Mouse (Mus musculus) small intestine, adult 2 months (tissue): ENCODE data around the gene Acad9. TPM values are rescaled to one million over a fixed set of nuclear protein-coding genes. Genes with fewer than 3 reads are reported as not detected.

Experiments used
- H3K27ac ChIP-seq: fragments of 200-500 bp; 2 replicates; pipeline ENCODE4 v1.5.1; 2012; ENCODE audit warnings: low read depth, low read length, control low read depth, inconsistent platforms; ENCODE audit not compliant: insufficient read depth
- H3K27me3 ChIP-seq: fragments of 200-500 bp; 2 replicates; pipeline ENCODE4 v1.6.1; 2012; ENCODE audit warnings: mild to moderate bottlenecking, moderate library complexity, low read length, inconsistent platforms; ENCODE audit not compliant: control insufficient read depth, insufficient read depth
- H3K36me3 ChIP-seq: fragments of 200-500 bp; 2 replicates; pipeline ENCODE4 v1.6.1; 2012; ENCODE audit warnings: mild to moderate bottlenecking, low read length, control low read depth, inconsistent platforms; ENCODE audit not compliant: control insufficient read depth, insufficient read depth
- H3K4me1 ChIP-seq: fragments of 200-500 bp; 2 replicates; pipeline ENCODE4 v1.6.1; 2012; ENCODE audit warnings: low read length, inconsistent platforms, mixed read lengths; ENCODE audit not compliant: control insufficient read depth, insufficient read depth, insufficient read length
- H3K4me3 ChIP-seq: fragments of 200-500 bp; 2 replicates; pipeline ENCODE4 v1.5.1; 2012; ENCODE audit warnings: low read depth, mild to moderate bottlenecking, control low read depth, inconsistent platforms, low read length, moderate library complexity
- CTCF ChIP-seq: fragments of 200-500 bp; IDR thresholded peaks from 2 replicates; pipeline ENCODE4 v1.5.1; 2012; ENCODE audit warnings: low read depth, mild to moderate bottlenecking, control low read depth, inconsistent platforms, low read length, moderate library complexity, mixed read lengths; ENCODE audit not compliant: insufficient replicate concordance, insufficient read length; ENCODE audit errors: extremely low read depth
- POLR2A ChIP-seq: fragments of 200-500 bp; IDR thresholded peaks from 2 replicates; pipeline ENCODE4 v1.6.1; 2012; ENCODE audit warnings: low read depth, mild to moderate bottlenecking, control low read depth, inconsistent platforms, low read length, moderate library complexity
- WGBS: fragments of 180-500 bp; shearing (Covaris S2); methylation state at CpG from one replicate; pipeline ENCODE4 v1.1.7; 2018; 5-methylcytosine and 5-hydroxymethylcytosine counted together
- polyA plus RNA-seq: library from polyadenylated mRNA; depleted of rRNA; stranded (reverse); fragments of >200 nt; gene quantifications from 2 replicates; pipeline ENCODE4 v1.2.3, GENCODE M21; 2012

Acad9 gene
- polyA plus RNA-seq, 1 experiment = 5.9 TPM

GRCm38 (mm10) chr3:36075466-36075865 lies 9.7 kb downstream of the Acad9 start:
- Histone ChIP-seq H3K4me1 (no peaks in the 10 kb centered on the region), H3K27me3 (no peaks in the 10 kb centered on the region), H3K27ac (no peak overlapping the region), H3K4me3 (no peak overlapping the region), H3K36me3 (peaks cover 64% of the 10 kb centered on the region)
- no peak for TF ChIP-seq POLR2A
- TF ChIP-seq CTCF = no peak
- WGBS = 91% methylated on average over 6 of the region's 6 CpGs

GRCm38 (mm10) chr3:36077386-36077785 lies 11.6 kb downstream of the Acad9 start:
- no peak for TF ChIP-seq POLR2A
- no peak for TF ChIP-seq CTCF
- H3K27ac ChIP-seq = no peak overlapping the region
- WGBS = 94% methylated on average over 3 of the region's 3 CpGs
- H3K27me3 ChIP-seq = no peaks in the 10 kb centered on the region
- no peak overlapping the region for H3K4me3 ChIP-seq
- H3K36me3 ChIP-seq = peaks cover 74% of the 10 kb centered on the region
- no peaks in the 10 kb centered on the region for H3K4me1 ChIP-seq

DNA sequence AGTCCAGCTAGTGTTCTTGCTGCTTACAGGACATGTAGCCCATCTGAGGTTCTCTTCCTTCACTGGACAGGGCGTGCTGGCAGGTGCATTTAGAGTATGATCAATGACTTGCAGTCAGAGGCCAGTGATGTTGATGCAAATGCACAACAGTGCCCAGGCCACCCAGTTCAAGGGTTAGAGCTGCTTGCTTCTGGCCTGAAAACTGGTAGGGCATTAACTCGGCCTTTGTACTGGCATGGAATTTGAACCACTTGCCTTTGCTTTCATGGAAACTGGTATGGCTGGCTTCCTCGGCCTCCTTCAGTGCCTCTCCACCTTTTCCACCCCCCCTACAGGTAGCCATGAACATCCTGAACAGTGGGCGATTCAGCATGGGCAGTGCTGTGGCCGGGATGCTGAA lies 14.1 kb downstream of the Acad9 start:
- no peak overlapping the region for H3K4me3 ChIP-seq
- peaks cover 76% of the 10 kb centered on the region for H3K36me3 ChIP-seq
- no peaks in the 10 kb centered on the region for H3K27me3 ChIP-seq
- no peaks in the 10 kb centered on the region for H3K4me1 ChIP-seq
- TF ChIP-seq POLR2A (no peak), CTCF (no peak)
- H3K27ac ChIP-seq = no peak overlapping the region
- WGBS = 90% methylated on average over 5 of the region's 5 CpGs

DNA sequence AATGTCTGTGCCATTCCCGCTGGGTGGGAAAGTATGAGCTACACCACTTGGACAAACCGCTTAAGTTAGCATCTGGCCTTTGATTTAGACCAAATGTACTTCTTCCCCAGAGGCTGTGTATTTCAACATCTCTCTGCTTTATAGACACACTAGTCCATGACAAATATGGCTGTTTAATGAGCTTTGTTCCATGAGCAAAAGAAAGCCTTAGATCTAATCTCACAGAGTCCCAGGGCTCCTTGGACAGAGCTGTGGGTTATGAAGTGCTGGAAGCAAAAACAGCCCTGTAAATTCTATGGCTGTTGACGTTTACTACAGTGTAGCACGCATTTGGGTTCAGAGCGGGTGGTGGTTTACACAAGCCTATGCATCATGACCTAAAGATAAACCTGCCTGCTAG lies 15.0 kb downstream of the Acad9 start:
- WGBS = 93% methylated on average over 5 of the region's 5 CpGs
- Histone ChIP-seq H3K36me3 (peaks cover 76% of the 10 kb centered on the region), H3K4me1 (no peaks in the 10 kb centered on the region), H3K27ac (no peak overlapping the region), H3K4me3 (no peak overlapping the region), H3K27me3 (no peaks in the 10 kb centered on the region)
- TF ChIP-seq CTCF (no peak), POLR2A (no peak)

- no peak overlapping the region for H3K4me3 ChIP-seq
- peaks cover 70% of the 10 kb centered on the region for H3K36me3 ChIP-seq
- TF ChIP-seq CTCF (no peak), POLR2A (no peak)
- no peaks in the 10 kb centered on the region for H3K4me1 ChIP-seq
- no peaks in the 10 kb centered on the region for H3K27me3 ChIP-seq
- WGBS = 94% methylated on average over 4 of the region's 4 CpGs
- no peak overlapping the region for H3K27ac ChIP-seq
Measured at GRCm38 (mm10) chr3:36082843-36083242, 17.1 kb downstream of the Acad9 start.

GRCm38 (mm10) chr3:36083381-36083780 lies 17.6 kb downstream of the Acad9 start:
- H3K4me1 ChIP-seq = no peaks in the 10 kb centered on the region
- no peak for TF ChIP-seq CTCF
- TF ChIP-seq POLR2A = no peak
- no peaks in the 10 kb centered on the region for H3K27me3 ChIP-seq
- H3K4me3 ChIP-seq = no peak overlapping the region
- H3K27ac ChIP-seq = no peak overlapping the region
- H3K36me3 ChIP-seq = peaks cover 69% of the 10 kb centered on the region
- 96% methylated on average over 7 of the region's 7 CpGs for WGBS

DNA sequence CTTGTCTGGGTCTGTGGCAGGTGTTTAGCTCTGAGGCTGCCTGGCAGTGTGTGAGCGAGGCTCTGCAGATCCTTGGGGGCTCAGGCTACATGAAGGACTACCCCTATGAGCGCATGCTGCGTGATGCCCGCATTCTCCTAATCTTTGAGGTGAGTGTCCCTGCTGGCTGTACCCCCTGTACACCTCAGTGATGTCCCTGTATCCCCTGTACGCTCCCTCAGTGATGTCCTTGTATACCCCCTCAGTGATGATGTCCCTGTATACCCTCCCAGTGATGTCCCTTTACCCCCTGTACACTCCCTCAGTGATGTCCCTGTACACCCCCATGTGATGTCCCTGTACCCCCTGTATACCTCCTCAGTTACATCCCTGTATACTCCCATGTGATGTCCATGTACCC lies 19.6 kb downstream of the Acad9 start:
- Histone ChIP-seq H3K27me3 (no peaks in the 10 kb centered on the region), H3K4me3 (no peak overlapping the region), H3K4me1 (no peaks in the 10 kb centered on the region), H3K36me3 (peaks cover 75% of the 10 kb centered on the region), H3K27ac (no peak overlapping the region)
- TF ChIP-seq CTCF (no peak), POLR2A (no peak)
- 98% methylated on average over 5 of the region's 5 CpGs for WGBS

- 92% methylated on average over 9 of the region's 9 CpGs for WGBS
- no peaks in the 10 kb centered on the region for H3K27me3 ChIP-seq
- no peaks in the 10 kb centered on the region for H3K4me1 ChIP-seq
- no peak overlapping the region for H3K4me3 ChIP-seq
- peaks cover 64% of the 10 kb centered on the region for H3K36me3 ChIP-seq
- no peak overlapping the region for H3K27ac ChIP-seq
- TF ChIP-seq POLR2A (no peak), CTCF (no peak)
Measured at GRCm38 (mm10) chr3:36087591-36087990, 21.8 kb downstream of the Acad9 start.
